Mouse (Mus musculus) heart, postnatal 0 days (tissue): ENCODE results near the gene Kdm5b.

Experiments used
- CTCF ChIP-seq: IDR thresholded peaks from 2 replicates; pipeline ENCODE4 v1.5.1; 2016; ENCODE audit warnings: antibody characterized with exemption, control low read depth, low read depth
- EP300 ChIP-seq: IDR thresholded peaks from 2 replicates; pipeline ENCODE4 v1.6.1; 2016; ENCODE audit warnings: antibody characterized with exemption, low read depth

- no peak for TF ChIP-seq EP300
- no peak for TF ChIP-seq CTCF
Observed at GRCm38 (mm10) chr1:134535054-134535453, 24.9 kb upstream of the Kdm5b start.
